Mouse (Mus musculus): ENCODE results near the gene Gpr174. TPM values are rescaled to one million over a fixed set of nuclear protein-coding genes. Genes with fewer than 3 reads are reported as not detected.
"Not testable (repeated sequence)": the region's sequence is repeated elsewhere in the genome, so short reads cannot be mapped to it uniquely, and the experiment has no call there.

Gene Gpr174
- 0.14 TPM in 1 of 2 replicates, not detected in the other for polyA plus RNA-seq (2016; fragmentation: Nextera tagmentation; extraction: Ambion mirVana)

DNA sequence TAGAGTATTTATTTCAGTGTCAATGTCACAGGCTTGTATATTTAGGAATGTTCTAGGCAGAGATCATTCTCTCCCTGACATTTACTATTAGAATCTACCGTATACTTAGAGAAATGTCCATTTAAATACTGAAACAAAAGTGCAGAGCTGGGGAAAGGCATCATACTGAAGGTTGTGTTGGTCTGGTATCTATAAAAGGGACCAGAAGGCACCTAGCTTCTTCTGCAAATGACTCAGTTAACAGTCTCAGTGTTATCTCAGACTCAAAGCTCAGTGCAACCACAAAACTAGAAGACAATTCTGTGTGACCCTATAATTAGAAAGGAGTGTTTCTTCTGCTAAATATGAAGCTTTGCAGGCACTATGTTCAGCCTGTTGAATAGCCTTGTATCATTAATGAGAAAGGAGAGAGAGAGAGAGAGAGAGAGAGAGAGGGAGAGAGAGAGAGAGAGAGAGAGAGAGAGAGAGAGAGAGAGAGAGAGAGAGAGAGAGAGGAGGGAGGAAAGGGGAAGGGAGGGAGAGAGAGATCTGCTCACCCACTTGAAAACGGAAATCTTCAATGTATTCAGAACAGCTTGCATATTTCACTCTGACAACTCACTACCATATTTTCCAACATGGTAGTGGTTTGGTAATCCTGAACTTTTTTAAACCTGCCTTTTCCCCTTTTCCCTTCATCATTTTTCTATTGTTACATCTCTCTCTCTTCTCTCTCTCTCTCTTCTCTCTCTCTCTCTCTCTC is at the start of gene Gpr174:
Gene Gpr174 (plus strand): TSS at position 393 of the 742 bp plus-strand sequence.
- Histone ChIP-seq H3K9me3 (no peaks in the 10 kb centered on the region), H3K9ac (replicated peaks) (no peak within 1 kb of the TSS), H3K4me2 (replicated peaks) (no peak within 1 kb of the TSS), H3K27ac (replicated peaks) (no peak within 1 kb of the TSS), H3K36me3 (no peaks in the 10 kb centered on the region), H3K4me1 (no peaks in the 10 kb centered on the region), H3K27me3 (no peaks in the 10 kb centered on the region), H3K4me3 (no peak within 1 kb of the TSS)
- WGBS = 72% methylated on average over 2 of the region's 2 CpGs
- ATAC-seq (ENCODE audit: low FRiP score, low read depth) = no peak

DNA sequence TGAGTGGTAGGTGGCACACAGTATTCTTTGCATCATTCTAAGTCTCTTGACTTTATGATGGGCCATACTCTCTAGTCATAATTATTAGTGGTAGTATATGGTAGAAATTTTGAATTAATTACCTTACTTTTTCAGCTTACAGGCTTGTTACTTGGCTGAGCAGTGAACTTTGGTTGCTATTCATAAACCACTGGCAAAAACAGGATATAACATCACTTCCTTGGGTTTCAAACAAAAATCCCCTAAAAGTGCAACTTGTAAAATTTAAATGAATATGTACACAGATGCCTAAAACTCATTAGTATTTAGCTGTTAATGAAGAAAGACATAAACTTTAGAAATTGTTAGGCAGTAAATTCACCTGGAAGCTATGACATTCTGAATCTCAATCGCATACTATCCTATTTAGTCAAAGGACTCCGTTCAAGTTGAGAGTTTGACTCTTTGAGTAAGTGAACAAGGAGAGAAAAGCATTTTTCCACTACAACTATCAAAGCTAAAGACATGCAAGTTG is 38.0 kb upstream of the Gpr174 start:
- ATAC-seq (ENCODE audit: low FRiP score, low read depth) = no peak
- 79% methylated on average over 2 of the region's 2 CpGs for WGBS
- no peak overlapping the region for H3K4me2 ChIP-seq (replicated peaks)
- no peaks in the 10 kb centered on the region for H3K27me3 ChIP-seq
- H3K4me3 ChIP-seq = no peak overlapping the region
- no peak overlapping the region for H3K27ac ChIP-seq (replicated peaks)
- H3K9ac ChIP-seq (replicated peaks) = no peak overlapping the region
- H3K9me3 ChIP-seq = no peaks in the 10 kb centered on the region
- no peaks in the 10 kb centered on the region for H3K4me1 ChIP-seq
- no peaks in the 10 kb centered on the region for H3K36me3 ChIP-seq

DNA sequence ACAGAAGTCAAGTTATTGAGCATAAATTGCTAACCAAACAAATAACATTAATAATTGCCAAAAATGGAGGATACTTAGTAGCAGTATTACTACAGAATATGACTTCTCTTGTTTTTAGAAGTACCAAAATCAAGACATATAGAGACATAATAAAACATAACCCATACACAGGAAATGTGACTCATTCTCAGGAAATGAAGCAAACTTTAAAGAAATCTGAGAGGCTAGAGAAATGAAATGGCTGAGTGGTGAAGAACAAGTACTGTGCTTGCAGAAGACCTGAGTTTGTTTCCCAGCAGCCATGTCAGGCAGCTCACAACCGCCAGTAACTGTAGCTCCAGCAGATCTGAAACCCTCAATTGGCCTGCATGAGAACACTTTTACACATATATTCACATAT is 30.8 kb upstream of the Gpr174 start:
- Histone ChIP-seq H3K4me3 (no peak overlapping the region), H3K9ac (replicated peaks) (no peak overlapping the region), H3K9me3 (no peaks in the 10 kb centered on the region), H3K36me3 (no peaks in the 10 kb centered on the region), H3K27me3 (no peaks in the 10 kb centered on the region), H3K4me2 (replicated peaks) (no peak overlapping the region), H3K27ac (replicated peaks) (no peak overlapping the region), H3K4me1 (no peaks in the 10 kb centered on the region)
- no peak for ATAC-seq (ENCODE audit: low FRiP score, low read depth)
- 72% methylated on average over 1 of the region's 1 CpGs for WGBS

DNA sequence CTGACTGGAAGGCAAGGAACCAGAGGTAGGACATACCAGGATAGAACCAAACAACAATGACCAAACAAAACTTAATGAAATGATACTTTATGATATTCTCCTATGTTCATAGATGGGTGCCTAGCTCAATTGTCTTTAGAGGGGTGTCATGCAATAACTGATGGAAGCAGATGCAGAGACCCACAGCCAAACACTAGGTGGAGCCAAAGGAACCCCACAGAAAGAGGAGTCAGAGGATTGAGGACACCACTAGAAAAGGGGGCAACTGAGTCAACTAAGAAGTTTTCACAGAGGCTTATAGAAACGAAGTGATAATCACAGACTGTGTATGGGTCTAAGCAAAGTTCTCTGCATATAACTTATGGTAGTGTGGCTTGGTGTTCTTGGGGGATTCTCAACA is 24.5 kb upstream of the Gpr174 start:
- 68% methylated on average over 1 of the region's 1 CpGs for WGBS
- no peak overlapping the region for H3K4me2 ChIP-seq (replicated peaks)
- no peak for ATAC-seq (ENCODE audit: low FRiP score, low read depth)
- H3K36me3 ChIP-seq = no peaks in the 10 kb centered on the region
- H3K4me3 ChIP-seq = no peak overlapping the region
- no peaks in the 10 kb centered on the region for H3K27me3 ChIP-seq
- no peaks in the 10 kb centered on the region for H3K9me3 ChIP-seq
- no peaks in the 10 kb centered on the region for H3K4me1 ChIP-seq
- H3K9ac ChIP-seq (replicated peaks) = no peak overlapping the region
- no peak overlapping the region for H3K27ac ChIP-seq (replicated peaks)

DNA sequence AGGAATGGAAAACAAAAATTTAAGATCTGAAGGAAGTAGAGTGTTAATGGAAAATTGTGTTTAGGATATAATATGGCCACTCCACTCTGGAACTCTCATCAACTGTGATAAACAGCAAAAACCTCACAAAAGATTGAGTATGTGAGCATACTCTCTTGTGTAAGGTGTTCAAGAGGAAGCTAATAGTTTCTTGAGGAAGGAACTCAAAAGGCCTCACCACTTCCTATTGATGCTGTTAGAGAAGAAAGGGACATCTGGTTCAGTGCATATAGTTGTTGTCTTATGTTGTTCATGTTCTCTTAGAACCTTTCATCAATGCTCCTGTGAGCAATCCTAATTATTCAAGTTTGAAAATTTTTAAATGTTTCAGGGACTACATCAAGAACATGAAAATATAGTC is 21.0 kb upstream of the Gpr174 start:
- Histone ChIP-seq H3K36me3 (no peaks in the 10 kb centered on the region), H3K4me1 (no peaks in the 10 kb centered on the region), H3K9ac (replicated peaks) (no peak overlapping the region), H3K4me2 (replicated peaks) (no peak overlapping the region), H3K27ac (replicated peaks) (no peak overlapping the region), H3K9me3 (no peaks in the 10 kb centered on the region), H3K27me3 (no peaks in the 10 kb centered on the region), H3K4me3 (no peak overlapping the region)
- ATAC-seq (ENCODE audit: low FRiP score, low read depth) = no peak

DNA sequence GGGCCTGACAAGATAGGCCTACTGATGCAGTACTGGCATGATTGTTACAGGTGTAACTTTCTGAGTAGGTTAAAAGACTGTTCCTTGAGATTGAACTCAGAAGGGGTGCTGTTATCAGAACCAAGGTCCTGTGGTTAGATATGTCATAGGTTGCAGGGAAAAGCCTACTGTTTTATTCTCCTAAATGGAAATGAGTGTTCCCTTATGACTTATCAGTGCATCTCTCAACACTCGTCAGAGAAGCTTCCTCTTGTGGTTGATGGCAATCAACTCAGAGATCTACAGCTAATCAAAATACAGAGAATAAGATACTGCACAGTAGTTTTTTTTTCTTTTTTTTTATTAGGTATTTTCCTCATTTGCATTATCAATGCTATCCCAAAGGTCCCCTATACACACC is 19.2 kb upstream of the Gpr174 start:
- Histone ChIP-seq H3K36me3 (no peaks in the 10 kb centered on the region), H3K4me3 (no peak overlapping the region), H3K4me1 (no peaks in the 10 kb centered on the region), H3K4me2 (replicated peaks) (no peak overlapping the region), H3K9me3 (no peaks in the 10 kb centered on the region), H3K27ac (replicated peaks) (no peak overlapping the region), H3K9ac (replicated peaks) (no peak overlapping the region), H3K27me3 (no peaks in the 10 kb centered on the region)
- 90% methylated on average over 1 of the region's 1 CpGs for WGBS
- no peak for ATAC-seq (ENCODE audit: low FRiP score, low read depth)

DNA sequence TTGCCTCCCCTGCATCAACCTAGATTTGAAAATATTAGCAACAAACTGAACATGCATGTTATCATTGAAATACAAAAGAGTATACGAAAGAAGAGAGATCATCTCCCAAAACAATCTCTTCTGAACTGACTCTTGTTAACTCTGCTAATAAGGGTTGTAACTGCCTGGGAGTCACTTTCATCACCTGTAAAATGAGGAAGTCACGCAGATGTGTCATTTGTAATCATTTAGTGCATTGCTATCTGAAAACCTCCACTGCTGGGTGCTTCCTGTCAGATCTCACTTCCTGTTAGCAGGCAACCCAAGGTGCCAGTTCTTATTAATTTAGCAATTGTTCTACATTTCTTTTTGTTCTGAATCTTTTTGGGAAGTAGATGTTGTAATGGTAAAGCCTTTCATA is 5.3 kb upstream of the Gpr174 start:
- Histone ChIP-seq H3K4me1 (no peaks in the 10 kb centered on the region), H3K4me3 (no peak overlapping the region), H3K4me2 (replicated peaks) (no peak overlapping the region), H3K36me3 (no peaks in the 10 kb centered on the region), H3K27ac (replicated peaks) (no peak overlapping the region), H3K9ac (replicated peaks) (no peak overlapping the region), H3K9me3 (no peaks in the 10 kb centered on the region), H3K27me3 (no peaks in the 10 kb centered on the region)
- no peak for ATAC-seq (ENCODE audit: low FRiP score, low read depth)
- WGBS = 77% methylated on average over 2 of the region's 2 CpGs

DNA sequence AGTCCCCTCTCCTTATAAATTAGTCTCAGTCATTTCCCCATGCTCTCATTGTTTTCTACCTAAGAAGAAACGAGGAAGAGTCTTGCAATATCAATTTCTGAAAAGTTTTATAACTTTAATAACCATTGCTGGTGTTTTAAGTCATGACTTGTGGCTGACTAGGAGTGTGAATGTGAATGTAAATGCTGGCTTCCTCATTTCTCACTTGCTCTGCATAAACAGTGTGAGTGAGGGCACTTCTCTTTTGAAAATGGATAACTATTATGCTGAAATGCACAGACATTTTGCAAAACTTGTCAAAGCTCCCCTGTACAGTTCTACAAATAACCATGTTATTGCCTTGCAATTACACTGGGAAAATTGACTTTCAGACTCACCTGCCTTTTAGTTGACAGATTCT is 8.9 kb downstream of the Gpr174 start:
- Histone ChIP-seq H3K27me3 (no peaks in the 10 kb centered on the region), H3K4me3 (no peak overlapping the region), H3K4me2 (replicated peaks) (no peak overlapping the region), H3K27ac (replicated peaks) (no peak overlapping the region), H3K36me3 (no peaks in the 10 kb centered on the region), H3K4me1 (no peaks in the 10 kb centered on the region), H3K9ac (replicated peaks) (no peak overlapping the region), H3K9me3 (no peaks in the 10 kb centered on the region)
- ATAC-seq (ENCODE audit: low FRiP score, low read depth) = no peak
- WGBS = 62% methylated on average over 1 of the region's 1 CpGs

DNA sequence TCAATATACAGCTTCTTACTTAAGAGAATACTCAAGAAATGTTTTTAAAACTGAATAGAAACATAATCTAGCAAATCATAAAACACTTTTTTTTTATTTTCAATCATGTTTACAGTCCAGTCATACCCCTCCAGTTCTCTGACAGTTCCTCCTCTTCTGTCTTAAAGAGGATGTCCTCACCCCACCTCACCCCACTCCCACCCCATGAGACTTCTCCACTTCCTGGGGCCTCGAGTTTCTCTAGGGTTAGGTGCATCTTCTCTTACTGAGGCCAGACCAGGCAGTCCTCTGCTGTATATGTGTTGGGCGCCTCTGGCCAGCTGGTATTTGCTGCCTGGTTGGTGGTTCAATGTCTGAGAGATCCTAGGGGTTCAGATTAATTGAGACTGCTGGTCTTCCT is 21.9 kb downstream of the Gpr174 start:
- Histone ChIP-seq H3K27ac (replicated peaks) (no peak overlapping the region), H3K9me3 (no peaks in the 10 kb centered on the region), H3K4me1 (no peaks in the 10 kb centered on the region), H3K9ac (replicated peaks) (no peak overlapping the region), H3K4me2 (replicated peaks) (no peak overlapping the region), H3K4me3 (no peak overlapping the region), H3K36me3 (no peaks in the 10 kb centered on the region), H3K27me3 (no peaks in the 10 kb centered on the region)
- WGBS = 68% methylated on average over 2 of the region's 2 CpGs
- no peak for ATAC-seq (ENCODE audit: low FRiP score, low read depth)

DNA sequence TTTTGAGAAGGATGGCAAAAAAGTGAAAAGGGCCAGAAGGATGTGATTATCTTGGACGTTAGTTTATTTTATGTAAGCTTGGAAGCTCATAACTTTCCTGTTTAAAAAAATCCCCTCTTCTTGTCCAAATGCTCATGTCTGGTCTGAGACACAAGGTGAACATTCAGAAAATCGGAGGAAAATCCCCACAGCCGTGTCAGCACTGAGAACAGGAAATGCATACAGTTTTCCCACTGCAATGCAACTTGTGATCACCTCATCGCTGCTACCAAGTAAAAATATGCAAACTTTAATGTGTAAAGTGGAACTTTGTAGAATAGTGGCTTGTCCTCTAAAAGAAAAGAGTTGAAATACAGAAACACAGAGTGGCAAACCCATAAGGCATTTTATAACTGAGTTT is 28.5 kb downstream of the Gpr174 start:
- Histone ChIP-seq H3K36me3 (no peaks in the 10 kb centered on the region), H3K4me3 (no peak overlapping the region), H3K27me3 (no peaks in the 10 kb centered on the region; the same call in 1 of the 2 replicates), H3K4me1 (no peaks in the 10 kb centered on the region), H3K27ac (replicated peaks) (no peak overlapping the region), H3K9me3 (no peaks in the 10 kb centered on the region), H3K9ac (replicated peaks) (no peak overlapping the region), H3K4me2 (replicated peaks) (no peak overlapping the region)
- WGBS = 82% methylated on average over 4 of the region's 4 CpGs
- no peak for ATAC-seq (ENCODE audit: low FRiP score, low read depth)

DNA sequence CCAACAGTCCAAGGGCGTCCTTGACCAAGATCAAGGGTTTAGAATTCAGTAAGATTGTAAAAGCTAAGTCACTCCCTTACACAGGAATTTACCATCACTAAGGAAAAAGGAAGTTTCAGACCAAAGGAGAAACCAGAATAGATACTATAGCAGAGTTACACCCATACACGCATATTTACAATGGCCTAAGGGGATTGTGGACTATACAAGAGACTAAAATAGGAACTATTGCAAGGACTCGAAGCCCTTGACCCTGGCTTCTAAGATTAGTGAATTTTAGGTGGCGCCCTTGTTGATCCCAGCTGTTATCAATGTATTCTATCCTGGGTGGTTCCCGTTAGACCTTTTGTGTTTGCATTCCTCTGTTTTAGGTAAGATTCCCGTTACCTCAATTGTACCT is 42.2 kb downstream of the Gpr174 start:
- not testable (repeated sequence) for H3K36me3 ChIP-seq; H3K9ac ChIP-seq (replicated peaks); H3K4me2 ChIP-seq (replicated peaks); H3K27ac ChIP-seq (replicated peaks); H3K9me3 ChIP-seq; H3K4me1 ChIP-seq; ATAC-seq (ENCODE audit: low FRiP score, low read depth); H3K27me3 ChIP-seq; H3K4me3 ChIP-seq
- WGBS = 82% methylated on average over 6 of the region's 6 CpGs

DNA sequence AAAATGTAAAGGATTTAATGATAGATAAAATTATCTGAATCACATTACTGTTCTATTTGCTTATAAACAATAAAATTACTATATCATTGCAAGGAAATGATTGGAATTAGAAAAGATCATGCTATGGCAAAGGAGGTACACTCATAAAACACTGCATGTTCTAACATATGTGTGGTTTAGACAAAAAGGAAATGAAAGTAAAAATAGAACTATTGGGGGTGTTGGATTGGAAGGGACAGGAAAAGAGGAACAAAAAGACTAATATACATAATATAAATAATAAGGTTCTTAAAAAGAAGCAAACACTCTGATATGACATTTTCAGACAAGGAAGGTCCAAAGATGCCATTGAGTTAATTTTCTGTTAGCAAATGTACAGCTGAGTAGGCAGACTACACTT is 43.1 kb downstream of the Gpr174 start:
- H3K27me3 ChIP-seq = no peaks in the 10 kb centered on the region
- no peak overlapping the region for H3K9ac ChIP-seq (replicated peaks)
- H3K4me2 ChIP-seq (replicated peaks) = no peak overlapping the region
- H3K27ac ChIP-seq (replicated peaks) = no peak overlapping the region
- no peaks in the 10 kb centered on the region for H3K36me3 ChIP-seq
- no peaks in the 10 kb centered on the region for H3K4me1 ChIP-seq
- ATAC-seq (ENCODE audit: low FRiP score, low read depth) = no peak
- no peaks in the 10 kb centered on the region for H3K9me3 ChIP-seq
- no peak overlapping the region for H3K4me3 ChIP-seq

DNA sequence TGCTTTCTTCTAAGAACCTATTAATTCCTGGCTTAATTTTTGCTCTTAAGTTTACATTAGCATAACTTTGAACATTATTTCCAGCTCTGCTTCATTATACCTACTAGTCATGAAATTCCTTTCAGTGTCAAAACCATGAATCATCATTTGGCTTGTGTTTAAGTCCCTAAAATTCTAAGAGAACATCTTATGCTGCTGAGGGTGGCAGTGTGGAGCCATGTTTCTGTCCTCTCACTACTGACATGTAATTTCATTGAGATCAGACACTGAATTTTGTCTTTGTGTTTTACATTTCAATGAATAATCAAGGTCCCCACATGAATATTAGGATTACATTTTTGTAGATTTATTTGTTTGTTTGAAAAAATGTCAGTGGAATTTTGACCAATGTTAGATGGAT is 50.8 kb downstream of the Gpr174 start:
- no peak overlapping the region for H3K27ac ChIP-seq (replicated peaks)
- H3K4me3 ChIP-seq = no peak overlapping the region
- ATAC-seq (ENCODE audit: low FRiP score, low read depth) = no peak
- no peaks in the 10 kb centered on the region for H3K36me3 ChIP-seq
- H3K27me3 ChIP-seq = no peaks in the 10 kb centered on the region
- H3K4me1 ChIP-seq = no peaks in the 10 kb centered on the region
- no peak overlapping the region for H3K9ac ChIP-seq (replicated peaks)
- no peak overlapping the region for H3K4me2 ChIP-seq (replicated peaks)
- H3K9me3 ChIP-seq = no peaks in the 10 kb centered on the region

Data from midbrain, embryonic 12.5 days (tissue).